Mouse (Mus musculus): ENCODE results near the gene Adgre4.

- TF ChIP-seq POLR2A (IDR thresholded peaks at IDR 0.05; ENCODE audit: borderline replicate concordance, control insufficient read depth, low read depth, low read length) (no peak), CTCF (IDR thresholded peaks at IDR 0.05; ENCODE audit: control insufficient read depth, insufficient read depth, low read length) (no peak)
These were observed 23.6 kb upstream of the Adgre4 start for GRCm38 (mm10) chr17:55726193-55726592.

Data from bone marrow, adult 2 months (tissue).